Mouse (Mus musculus) kidney, adult 9 months (tissue): ENCODE measurements around the gene Doc2g.
A peak's percentile ranks its signal among the peaks of the same experiment; 100 is the strongest.
"Not testable (repeated sequence)": the region's sequence is repeated elsewhere in the genome, so short reads cannot be mapped to it uniquely, and the experiment has no call there.

Experiments
- DNase-seq: peaks from one replicate; pipeline ENCODE4 v3.0.0; 2022

The Doc2g gene

DNA sequence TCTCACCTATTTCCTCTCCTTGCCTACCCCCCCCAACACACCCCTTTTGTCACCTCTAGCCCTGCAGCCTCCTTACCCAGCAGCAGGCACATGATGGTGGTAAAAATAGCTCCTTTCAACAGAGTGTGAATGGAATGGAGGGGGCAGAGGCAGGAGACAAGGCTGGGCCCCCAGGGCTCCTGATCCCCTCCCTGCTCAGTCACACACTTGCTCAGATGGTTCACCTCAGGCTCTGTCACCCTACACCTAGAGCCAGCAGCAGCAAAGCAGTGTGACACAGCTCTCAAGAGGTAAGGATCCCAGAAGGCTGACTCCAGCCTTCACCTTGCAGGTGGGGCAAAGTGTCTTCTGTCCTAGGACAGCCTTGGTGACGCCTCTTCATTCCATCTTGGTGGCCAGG is at the start of gene Doc2g:
Gene Doc2g (plus strand): TSS at position 202 of the 400 bp plus-strand sequence.
- no peak for DNase-seq

GRCm38 (mm10) chr19:3955033-3955432 is 48.1 kb upstream of the Doc2g start:
- no peak for DNase-seq

GRCm38 (mm10) chr19:3955804-3956203 is 47.3 kb upstream of the Doc2g start:
- peak; percentile 42 for DNase-seq

GRCm38 (mm10) chr19:3957296-3958036 is 45.6 kb upstream of the Doc2g start:
- DNase-seq = peak; percentile 84

GRCm38 (mm10) chr19:3958470-3958869 is 44.6 kb upstream of the Doc2g start, which contains the start of gene Aldh3b3:
Gene Aldh3b3 (plus strand): TSS chr19:3958645.
- peak; percentile 54 for DNase-seq

- peak; percentile 84 for DNase-seq
These were observed 44.1 kb upstream of the Doc2g start for GRCm38 (mm10) chr19:3959030-3959429.

GRCm38 (mm10) chr19:3960211-3960610 is 42.9 kb upstream of the Doc2g start:
- no peak for DNase-seq

DNA sequence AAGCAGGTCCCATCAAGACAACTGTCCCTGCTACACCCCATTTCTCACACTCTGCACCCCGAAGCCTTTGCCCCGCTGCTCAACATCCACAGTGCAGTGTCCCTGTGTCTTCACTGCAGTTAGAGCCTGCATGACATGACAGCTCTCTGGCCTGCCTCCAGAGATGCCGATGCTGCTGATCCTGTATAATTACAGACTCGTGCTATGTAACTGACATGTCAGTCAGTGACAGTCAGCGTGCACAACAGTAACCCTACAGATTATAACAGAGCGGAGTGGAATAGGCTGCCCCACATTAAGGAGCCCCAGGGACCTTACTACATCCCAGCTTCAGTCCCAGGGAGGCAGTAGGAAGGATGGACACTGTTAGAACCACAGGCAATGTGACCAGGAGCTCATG is 41.3 kb upstream of the Doc2g start:
- DNase-seq = not testable (repeated sequence)

DNA sequence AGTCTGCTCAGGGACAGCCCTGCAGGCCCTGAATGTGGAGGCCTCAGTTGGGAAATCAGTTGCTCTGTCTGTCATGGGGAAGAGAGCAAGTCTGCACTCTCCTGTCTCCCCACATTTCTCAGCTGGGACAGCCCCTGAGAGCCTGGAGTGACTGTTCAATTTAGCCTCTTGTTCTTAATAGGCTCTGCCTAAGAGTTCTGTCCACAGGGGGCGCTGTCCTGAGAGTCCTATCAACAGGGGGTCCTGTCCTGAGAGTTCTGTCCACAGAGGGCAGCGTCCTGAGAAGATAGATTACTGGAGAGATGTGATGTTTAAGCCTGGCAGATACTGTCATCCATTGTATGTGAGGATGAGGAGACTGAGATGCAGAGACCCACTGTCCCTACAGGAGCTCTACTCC is 40.6 kb upstream of the Doc2g start:
- DNase-seq = no peak

- no peak for DNase-seq
These were observed 39.1 kb upstream of the Doc2g start for GRCm38 (mm10) chr19:3964030-3964429.

DNA sequence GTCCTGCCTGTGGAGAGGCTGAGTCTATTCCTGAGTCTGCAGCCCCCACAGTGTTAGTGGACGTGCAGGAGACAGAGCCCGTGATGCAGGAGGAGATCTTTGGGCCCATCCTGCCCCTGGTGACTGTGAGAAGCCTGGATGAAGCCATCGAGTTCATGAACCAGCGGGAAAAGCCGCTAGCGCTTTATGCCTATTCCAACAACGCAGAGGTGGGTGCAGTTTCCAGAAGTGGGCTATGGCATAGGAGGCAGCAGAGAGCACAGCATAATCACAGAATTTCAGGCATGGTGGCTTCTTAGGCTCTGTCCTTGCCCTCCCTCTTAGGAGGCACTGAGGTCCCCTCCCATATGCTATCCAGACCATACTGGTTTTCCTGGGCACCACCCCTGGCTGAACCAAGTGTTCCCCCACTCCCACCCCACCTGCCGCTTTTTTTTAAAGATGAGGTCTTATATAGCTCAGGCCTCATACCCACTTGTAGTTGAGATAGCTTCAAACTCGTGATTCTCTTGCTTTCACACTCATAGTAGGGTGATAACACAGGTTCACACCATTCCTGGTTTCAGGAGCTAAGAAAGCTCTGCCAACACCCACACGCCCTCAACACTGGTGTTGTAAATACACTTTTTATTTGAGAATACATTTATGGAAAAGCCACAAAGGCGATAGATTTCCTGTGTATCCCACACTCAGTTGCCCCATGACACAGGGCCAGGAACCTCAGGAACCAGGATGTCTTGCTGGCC is 36.6 kb upstream of the Doc2g start:
- DNase-seq = no peak

GRCm38 (mm10) chr19:3967258-3967657 is 35.9 kb upstream of the Doc2g start:
- no peak for DNase-seq

- no peak for DNase-seq
These were observed 30.9 kb upstream of the Doc2g start, which contains the start of gene Aldh3b2 for GRCm38 (mm10) chr19:3972229-3972628. Gene Aldh3b2 (plus strand): TSS chr19:3972328.

- DNase-seq = not testable (repeated sequence)
These were observed 28.5 kb upstream of the Doc2g start for GRCm38 (mm10) chr19:3974608-3975007.

DNA sequence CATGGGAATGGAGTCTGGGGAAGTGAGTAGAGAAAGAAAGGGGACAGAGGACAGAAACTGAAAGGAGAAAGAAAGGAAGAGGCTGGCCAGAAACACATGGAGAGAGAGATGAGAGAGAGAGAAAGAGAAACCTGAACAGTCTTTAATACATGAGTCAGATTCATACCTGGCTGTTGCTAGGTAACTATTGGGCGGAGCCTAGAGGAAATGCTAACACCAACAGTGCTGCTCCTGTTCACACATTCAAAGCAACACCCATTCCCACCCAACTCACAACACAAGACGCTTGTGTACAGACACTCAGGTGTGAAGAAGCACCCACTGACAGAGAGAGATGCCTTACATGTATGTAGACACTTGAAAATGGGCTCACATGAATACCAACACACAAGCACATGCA is 27.2 kb upstream of the Doc2g start:
- no peak for DNase-seq

- peak; percentile 94 for DNase-seq
These were observed 22.8 kb upstream of the Doc2g start for GRCm38 (mm10) chr19:3980309-3980708.

DNA sequence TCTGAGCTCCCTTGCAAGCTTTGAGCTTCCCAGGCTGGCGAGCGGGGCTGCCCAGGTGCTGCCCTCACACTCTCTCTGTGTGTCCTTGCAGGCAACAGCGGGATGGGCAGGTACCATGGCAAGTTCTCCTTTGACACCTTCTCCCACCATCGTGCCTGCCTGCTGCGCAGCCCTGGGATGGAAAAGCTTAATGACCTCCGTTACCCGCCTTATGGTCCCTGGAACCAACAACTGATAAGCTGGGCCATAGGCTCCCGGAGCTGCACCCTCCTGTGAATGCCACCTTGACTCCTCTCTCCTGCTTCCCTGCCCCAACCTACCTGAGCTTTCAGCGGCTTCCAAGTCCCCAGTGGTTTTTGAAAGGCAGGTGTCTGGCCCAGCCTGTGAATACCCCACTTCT is 22.2 kb upstream of the Doc2g start:
- DNase-seq = no peak

DNA sequence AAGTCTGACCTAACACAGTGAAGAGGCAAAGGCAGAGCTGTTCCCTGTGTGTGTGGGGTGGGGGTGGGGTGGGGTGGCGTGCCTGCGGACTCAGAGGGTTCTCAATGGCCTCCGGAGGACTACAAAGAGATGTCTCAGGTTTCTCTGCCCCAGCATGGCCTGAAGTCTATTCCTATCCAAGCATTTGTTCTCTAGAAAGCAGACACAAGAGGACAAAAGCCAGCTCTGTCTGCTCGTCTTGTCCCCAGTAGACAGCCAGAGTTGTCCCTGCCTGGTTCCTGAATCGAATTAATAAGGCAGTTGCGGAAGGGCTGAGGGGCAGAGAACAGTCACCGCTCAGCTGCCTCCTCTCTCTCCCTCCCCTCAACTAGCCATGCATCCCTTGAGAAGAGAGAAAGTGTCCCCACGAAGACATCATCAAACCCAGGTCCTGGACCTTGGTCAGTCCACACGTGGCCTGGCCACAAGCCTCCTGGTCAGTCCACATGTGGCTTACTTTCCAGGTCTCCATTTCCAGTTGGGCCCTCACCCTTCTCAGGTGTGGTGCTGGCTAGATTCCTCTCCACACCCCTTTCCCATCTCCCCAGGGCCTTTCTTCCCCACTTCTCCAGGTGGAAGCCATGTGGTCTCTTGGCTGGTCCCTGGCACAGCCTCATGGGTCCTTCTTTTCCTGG is 19.4 kb upstream of the Doc2g start:
- DNase-seq = no peak

GRCm38 (mm10) chr19:3985261-3985681 is 17.8 kb upstream of the Doc2g start:
- peak; percentile 96 for DNase-seq

DNA sequence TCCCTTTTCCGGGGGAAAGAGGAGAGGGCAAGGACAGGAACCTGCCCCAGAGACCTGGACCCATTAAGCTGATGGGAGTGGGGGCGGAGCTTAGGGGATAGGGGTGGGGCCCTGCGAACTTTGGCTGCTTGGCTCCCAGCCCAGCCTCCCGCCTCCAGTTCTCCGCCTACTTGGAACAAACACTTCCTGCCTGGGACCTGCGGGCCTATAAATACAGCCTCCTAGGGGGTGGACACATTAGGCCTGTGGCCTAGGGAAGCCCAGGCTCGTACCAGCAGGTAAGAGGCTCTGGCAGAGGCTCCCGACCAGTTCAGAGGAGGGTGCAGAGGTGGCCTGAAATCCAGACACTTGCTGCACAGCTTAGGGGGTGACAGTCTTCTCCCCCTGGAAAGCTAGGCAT is 16.8 kb upstream of the Doc2g start, which contains the start of gene Acy3:
Gene Acy3 (plus strand): TSS at position 237 of the 400 bp plus-strand sequence.
- DNase-seq = peak; percentile 98

GRCm38 (mm10) chr19:3988066-3988465 is 15.0 kb upstream of the Doc2g start:
- peak; percentile 58 for DNase-seq

GRCm38 (mm10) chr19:3988750-3989149 is 14.4 kb upstream of the Doc2g start:
- peak; percentile 65 for DNase-seq

DNA sequence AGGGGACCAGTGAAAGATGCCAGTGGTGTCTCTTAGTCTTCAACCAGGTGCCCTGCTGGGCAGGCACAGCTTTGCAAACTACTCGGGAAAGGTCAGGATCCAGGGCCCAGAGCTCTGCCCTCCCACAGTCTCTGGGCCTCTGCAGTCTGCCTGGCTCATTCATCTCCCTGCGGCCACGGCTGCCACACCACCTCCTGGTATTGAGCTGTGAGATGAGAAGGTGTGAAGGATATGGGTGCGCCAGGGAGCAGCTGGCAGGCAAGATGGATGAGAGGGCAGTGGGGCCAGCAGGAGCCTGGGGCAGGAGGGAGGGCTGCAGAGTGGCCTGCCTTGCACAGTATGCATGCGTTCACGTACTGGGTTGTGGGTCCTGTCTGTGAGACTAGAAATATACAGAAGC is 12.3 kb upstream of the Doc2g start:
- no peak for DNase-seq
